Mouse (Mus musculus): Measurements from ENCODE around the gene Fndc3a.

Gene Fndc3a

DNA sequence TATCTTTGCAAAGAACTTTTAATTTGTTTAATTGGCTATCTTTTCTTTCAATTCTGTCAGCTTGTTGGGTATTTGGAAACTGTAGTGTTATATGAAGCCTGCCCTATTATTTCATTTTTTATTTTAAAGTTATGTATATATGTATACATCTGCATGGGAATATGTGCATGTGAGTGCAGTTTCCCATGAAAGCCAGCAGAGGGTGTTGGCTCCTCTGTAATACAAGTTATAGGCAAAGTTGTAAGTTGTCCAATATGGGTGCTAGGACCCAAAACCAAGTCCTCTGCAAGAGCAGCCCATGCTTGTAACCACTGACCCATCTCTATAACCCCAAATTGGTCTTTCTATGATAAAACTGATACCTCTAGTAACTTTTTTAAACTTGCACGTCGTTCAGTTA is 38.8 kb downstream of the Fndc3a start:
- no peak for DNase-seq

DNA sequence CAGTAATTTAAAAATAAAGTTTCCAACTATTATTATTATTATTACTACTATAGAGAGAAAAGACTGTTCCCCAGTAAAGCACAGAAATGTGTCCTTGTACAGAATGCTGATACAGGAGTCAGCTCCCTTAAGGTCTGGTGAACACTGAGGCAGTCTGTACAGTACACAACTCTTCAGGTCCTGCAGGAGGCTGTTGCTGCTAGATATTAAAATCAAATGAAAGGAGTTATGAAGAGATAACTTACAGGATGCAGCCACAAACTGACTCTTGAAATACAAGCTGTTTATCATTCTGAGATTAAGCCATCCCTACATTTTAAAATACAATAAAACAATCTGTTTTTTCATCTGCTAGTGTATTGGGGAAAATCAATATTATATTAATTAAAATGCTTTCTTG is 60.5 kb downstream of the Fndc3a start:
- no peak for DNase-seq

DNA sequence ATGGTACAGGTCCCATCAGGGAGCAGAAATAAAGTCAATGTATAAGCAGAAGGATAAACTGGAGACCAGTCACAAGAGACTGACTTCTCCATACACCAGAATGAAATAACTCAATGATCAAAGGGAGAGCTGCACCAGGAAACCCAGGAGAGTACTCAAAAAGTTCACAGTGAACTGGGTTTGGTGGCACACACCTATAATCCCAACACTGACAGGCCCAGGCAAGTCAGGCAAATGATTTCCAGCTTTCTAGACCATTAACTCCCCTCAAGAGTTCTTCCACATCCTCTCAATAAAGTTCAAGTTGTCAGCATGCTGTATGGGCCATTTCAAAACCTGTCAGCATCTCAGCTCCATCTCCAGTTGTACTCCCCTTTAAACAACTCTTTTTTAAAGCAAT is 64.3 kb downstream of the Fndc3a start:
- DNase-seq = no peak

DNA sequence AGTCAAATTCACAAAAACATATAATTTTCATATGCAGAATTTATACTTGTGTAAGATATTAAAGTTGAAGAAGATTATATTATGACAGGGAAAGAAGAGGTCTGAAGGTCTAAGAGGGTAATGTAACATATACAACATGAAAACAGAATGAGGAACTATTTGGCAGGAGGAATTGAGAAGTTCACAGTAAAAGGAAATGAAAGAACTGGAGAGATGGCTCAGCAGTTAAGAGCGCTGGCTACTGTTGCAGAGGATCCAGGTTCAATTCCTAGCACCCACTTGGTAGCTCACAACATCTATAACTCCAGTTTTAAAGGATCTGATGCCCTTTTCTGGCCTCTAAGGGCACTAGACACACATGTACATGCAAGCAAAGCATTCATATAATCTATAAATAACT is 65.2 kb downstream of the Fndc3a start:
- DNase-seq = no peak

DNA sequence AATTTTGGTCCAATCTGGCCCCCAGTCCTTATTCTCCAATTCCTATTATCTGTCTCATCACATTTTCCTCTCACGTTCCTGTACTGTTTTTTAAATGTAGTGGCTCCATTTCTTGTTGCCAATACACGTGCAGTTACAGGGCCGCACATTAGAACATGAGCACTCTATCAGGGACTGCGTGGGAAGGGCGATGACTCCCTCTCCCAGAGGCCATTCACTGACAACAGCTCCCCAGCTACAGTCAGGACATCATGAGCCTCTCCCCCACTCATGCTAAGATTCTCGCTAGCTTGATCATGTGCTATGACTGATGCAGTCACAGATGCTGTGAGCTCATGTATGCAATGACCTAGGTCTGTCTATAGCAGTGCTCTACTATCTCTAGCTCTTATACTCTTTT is 71.3 kb downstream of the Fndc3a start:
- no peak for DNase-seq

DNA sequence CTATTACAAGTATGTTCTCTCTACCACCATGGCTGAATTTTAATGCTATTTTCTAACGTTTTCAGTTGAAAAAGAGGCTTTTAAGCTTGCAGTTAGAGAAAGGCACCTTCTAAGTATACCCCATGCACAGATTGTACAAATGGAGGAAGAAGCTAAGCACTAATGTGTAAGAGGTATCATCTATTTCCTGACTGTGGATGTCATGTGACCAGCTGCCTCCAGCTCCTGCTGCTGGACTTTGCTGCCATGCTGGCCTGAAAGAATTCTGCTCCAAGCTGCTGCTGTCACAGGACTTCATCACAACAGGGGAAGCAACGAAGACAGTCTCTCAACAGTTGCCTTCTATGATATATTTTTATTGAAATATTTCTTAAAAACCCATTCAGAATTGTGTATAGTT is 76.2 kb downstream of the Fndc3a start:
- no peak for DNase-seq

DNA sequence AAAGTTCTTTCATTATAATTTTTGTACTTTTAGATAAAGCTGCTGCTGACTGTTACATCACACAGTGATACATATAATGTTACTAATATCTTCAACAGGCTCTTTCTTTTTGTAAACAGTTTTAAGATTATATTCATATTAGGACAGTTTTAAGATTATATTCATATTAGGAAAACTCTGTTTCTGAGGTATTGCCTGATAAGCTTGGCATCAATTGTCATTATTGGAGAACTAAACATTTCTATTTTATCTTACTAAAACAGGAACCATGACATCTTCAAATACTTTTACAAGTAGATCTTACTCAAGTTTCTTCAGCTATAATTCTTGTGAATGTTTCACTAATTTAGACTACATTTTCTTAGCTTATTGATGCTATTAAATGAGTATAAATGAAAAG is 84.4 kb downstream of the Fndc3a start:
- no peak for DNase-seq

DNA sequence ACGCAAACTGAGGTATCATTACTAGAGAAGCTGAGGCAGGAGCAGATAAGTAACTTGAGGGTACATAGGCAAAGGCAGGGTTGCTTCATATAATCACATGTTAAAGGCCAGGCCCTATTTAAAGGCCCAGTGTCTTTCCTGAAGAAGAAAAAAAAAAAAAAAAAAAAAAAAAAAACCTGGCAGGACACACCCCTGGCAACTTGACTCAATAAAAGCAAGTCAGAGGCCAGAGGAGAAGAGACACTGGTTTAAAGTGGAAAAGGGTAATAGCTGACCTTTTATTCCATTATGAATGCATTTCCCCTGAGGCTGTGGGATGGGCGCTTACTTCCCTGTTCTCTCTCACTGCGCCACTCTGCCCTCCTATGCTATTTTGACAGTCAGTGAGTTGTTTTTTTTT is 105.7 kb downstream of the Fndc3a start:
- DNase-seq = no peak

DNA sequence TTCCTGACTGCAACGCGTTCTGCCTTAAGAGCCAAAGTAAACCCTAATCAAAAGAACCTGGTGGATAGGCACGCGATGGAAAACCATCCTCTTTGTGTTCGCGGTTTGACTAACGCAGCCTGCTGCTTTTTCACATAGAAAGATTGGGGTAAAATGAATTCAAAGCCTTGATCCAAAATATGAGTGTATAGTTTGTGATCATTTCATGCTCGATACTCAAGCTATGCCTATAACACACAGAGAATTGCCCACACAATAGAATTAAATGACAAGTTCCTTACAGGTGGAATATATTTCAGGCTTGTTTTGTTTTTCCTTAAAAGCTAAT is 106.6 kb downstream of the Fndc3a start:
- DNase-seq = no peak

DNA sequence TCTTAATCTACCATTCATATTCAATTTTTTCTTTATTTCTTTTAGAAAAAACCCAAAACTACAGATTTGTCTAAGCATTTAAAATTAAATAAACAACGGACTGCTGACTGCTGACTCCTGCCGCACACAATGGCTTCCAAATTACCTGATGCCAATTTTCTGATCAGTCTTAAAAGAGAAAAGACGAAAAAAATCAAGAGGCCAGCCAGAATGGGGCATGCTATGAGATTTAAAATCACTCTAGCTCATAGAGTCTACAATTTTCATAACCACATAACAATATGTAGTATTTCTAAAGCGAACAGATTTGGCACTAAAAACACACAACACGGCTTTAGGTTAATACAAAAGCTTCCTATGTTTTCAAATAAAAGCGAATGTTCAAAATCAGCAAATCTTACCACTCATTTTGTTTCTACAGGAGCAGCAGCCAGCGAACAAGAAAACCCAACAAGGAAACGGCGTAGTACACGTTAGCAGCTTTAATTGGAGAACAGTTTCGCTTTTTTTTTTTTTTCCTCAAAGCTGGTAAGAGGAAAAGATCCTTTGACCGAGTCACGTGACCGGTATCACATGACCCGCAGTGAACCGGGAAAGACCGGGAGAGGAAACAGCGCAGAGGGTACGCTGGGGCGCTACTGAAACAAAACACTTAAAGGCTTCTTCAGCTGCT is 107.1 kb downstream of the Fndc3a start:
- DNase-seq = peak; percentile 95 to 96

DNA sequence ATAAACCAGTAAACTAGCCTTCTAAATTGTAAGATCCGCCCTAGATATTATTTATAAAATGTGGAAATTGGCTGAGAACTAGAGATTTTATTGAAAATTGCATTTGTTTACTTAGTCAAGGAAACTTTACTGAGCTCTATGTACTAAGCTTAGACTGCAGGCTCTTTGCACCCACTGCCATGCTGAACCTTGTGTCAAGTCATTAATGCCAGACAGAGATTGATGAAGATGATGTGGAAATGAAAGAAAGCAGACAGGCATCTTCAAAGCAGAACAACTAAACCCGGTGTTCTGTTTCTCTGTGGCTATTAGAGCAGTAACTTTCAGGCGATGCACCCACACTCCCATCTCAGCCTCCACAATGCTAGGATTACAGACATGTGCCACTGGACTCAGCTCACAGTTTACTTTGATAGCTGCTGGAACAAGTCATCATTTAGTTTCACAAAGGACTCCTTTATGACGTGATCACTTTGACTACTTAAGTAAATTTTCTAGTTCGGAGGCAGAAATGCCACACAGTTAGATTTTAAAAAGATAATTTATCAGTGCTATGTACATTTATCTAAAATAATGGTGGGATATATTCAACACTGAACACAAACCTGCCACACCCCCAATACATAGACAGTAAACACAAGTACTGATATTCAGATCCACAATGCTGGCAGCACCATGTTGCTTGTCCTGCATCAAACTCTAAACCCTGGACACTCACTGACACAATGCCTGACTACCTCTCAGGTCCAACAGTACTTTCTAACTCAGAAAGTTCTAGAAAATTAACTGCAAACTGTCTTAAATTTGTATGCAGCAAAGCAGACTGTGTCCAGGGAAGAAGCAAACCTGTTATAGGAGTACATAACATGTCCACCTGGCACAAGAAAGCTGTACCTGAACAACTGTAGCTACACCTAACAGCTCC is 108.2 kb downstream of the Fndc3a start:
- peak in 1 of 2 experiments; percentile 13 for DNase-seq

DNA sequence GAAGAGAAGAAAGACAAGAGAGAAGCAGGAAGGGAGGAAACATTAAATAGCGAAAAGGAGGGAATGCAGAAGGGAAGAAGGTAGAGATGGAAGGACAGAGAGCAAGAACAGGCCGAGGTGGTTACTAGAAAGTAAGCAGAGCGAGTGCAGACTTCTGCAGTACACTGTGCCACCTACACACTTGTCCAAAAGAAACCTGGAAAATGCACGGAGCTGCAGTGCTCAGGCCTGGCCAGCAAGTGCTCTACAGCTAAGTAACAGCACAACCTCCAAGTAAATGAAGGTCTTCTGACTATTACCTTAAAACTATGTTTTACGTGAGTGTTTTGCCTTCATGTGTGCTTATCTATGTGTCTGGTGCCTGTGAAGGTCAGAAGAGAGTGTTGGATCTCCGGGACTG is 109.4 kb downstream of the Fndc3a start:
- DNase-seq = no peak

DNA sequence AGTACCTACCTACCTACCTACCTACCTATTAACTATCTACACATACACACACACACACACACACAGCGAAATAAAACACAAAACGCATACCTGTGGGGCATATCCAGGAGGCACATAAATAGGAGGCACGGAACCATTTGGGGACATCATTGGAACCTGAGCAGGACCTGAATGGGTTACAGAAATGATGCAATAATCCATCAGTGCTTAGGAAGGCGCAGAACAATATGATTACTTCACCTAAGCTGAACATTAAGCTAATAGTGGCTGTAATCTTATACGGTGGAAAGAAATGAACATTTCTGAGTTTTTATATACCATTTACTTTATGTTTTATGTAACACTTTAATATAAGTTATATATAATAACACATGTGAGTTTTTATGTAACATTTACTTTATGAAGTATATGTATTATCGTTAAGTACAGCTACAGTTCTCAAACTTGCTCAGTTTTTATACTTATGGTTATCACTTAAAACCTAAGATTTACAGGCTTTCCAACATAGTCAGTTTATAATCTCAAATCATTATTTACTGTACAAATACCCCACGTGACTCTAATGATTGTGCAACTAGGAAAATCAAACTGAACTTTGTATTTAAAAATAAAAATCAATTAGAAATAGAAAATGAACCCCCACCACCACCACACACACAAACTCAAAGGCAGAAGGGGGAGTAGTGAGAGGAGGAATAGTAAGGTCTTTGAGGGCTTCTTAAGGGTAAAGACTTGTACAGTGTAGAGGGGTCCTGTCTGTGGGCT is 110.6 kb downstream of the Fndc3a start:
- DNase-seq = no peak

DNA sequence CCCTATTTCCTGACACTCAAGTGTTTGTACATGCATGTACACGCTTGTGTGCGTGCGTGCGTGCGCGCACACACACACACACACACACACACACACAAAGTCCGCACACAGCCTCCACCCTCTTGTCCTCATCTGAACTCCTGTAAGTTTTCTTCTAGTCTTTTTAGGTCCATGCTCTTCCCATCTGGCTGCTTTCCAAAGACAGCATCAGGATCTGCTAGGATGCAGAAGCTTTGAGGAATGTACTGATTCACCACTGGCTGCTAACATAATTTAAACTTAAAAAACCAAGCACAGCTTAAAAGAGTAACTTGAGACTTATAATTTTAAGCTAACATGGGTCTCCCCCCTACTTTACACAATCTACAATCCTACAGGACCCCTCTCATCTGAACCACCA is 115.6 kb downstream of the Fndc3a start:
- no peak for DNase-seq

DNA sequence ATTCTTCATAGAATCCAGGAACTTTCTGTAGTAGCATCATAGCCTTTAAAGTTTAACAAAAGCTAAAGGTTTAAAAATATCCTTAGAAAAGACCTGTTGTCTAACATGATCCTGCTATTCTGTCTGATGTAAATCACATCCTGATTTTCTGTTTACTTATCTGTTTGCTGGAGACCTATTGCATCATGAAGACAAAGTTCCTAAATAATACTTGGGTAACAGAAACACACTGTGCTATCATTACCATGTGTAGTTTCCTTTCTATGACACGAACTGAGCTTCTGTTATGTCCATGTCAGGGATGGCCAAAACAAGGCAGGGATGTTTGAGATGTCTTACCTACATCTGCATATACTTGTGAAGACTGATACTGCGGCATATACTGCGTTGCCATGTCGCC is 120.4 kb downstream of the Fndc3a start:
- no peak for DNase-seq

DNA sequence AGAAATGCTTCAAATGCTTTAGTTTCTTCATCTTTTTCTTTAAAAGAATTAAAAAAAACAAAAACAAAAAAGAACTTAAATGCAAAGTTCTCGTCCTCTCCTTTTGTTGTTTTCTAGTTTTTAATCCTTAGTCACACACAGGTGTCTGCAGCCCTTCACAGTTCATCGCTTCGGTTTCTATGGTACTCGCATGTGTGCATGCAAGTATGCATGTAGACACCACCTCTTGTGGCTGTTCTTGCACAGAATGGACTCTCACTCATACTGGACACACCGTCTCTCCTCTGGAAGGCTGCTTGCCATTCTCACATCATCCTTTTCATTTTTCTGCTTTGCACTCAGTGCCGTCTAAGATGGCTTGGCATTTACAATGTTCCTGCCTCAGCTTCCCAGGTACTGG is 126.8 kb downstream of the Fndc3a start:
- no peak for DNase-seq

DNA sequence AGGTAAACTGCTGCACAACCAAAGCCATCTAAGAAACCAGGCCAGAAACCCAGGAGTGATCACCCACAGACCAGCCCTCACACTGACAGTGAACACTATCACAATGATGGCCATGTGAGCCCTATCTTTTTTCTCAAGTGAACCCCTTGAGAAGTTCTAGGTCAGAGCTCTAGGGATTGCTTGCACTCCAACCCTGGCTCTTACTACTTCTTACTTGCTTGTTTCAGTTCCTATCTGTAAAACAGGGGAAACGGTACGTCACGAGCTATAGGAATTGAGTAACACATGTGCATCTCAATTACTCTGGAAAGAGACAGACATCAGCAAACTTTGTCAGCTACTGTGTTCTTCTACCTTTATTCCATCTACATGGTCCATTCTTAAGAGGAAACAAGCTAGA is 128.8 kb downstream of the Fndc3a start:
- no peak for DNase-seq

DNA sequence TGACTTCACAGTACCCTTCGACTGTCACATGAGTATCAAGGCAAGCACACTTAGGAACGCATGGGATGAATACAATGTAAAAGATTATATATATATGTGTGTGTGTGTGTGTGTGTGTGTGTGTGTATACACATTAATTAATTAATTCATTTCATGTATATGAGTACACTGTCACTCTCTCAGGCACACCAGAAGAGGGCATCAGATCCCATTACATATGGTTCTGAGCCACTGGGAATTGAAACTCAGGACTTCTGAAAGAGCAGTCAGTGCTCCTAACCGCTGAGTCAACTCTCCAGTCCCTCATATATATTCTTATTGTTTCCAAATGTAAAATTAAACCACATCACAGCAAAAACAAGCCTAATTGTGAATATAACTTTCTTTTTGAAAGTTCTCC is 133.5 kb downstream of the Fndc3a start:
- DNase-seq = peak; percentile 9 to 10

DNA sequence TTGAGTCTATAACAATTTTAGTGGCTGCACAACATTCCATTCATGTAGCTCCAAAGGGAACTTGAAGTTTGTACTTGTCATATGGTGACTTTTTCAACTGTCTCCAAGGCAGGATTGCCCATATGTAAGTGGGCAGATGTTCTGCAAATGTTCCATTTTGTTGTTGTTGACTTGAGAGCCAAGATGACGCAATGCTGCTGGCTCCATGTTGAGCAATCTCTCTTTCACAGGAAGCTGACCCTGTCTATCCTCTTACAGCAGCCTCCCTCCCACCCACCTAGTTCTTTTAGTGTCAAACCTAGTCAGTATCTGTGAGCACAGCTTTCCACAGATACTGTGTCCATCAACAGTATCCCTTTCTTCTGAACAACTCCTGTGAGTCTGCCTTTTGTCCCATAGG is 145.9 kb downstream of the Fndc3a start:
- no peak for DNase-seq

DNA sequence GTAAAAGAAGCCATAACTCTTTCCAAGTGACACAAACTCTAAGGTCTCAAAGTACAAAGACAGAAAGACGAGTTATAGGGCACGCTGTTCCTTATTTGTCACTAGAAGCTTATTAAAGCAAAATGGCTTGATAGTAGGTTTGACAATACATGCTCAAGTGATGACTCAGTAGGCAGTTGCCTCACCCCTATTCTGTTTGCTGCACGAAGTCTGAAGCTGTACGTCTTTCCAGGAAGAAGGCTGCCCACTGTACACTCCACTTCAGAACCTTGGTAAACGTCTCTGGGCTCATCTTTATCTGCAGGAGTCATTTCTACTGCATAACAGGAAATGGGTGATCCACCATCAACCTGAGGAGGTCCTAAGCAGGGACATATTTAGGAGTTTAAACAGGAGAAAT is 151.0 kb downstream of the Fndc3a start:
- no peak for DNase-seq

DNA sequence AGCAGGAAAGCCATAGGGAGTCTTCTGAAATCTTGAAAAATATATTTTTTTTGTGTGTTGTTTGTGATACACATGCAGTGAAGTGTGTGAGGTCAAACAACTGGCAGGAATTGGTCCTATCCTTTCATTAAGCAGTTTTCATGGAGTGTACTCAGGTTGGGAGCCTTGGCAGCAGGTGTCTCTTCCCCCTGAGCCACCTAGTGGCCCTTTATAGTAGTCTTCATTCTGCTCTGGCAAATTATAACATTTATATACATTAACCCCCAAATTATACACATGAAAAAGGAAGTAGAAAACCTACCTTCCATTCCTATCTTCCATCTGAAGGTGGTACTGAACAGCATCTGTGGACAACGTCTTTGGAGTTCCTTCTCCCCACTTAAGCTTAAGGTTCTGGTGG is 154.0 kb downstream of the Fndc3a start:
- no peak for DNase-seq

DNA sequence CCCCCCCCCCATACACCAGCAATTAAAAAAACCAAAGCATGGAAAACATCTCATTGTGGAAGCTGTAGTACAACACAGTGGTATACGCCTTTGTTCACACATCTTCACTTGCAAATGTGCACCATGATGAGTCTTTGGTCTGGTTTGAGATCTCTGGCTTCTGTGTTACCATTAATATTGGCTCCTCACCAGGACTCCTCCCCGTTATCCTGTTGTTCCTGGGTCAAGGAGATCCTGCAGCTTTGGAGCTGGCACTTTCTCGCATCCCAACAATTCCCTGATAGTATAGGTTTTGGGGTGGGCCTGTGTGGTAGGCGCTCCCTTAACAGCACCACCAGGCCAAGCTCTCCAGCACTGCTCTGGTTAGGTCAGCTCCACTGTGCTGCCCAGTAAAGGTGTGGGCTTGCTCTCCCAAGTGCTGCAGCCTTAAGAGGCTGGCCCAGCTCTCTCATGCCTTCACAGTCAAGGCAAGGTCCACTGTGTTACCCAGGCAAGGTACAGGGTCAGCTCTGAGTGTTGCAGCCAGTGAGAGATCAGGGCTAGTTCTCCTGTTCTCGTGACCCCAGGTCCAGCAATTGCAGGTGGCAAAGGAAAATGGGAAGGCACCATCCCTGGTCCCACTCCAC is 173.3 kb downstream of the Fndc3a start:
- DNase-seq = no peak

DNA sequence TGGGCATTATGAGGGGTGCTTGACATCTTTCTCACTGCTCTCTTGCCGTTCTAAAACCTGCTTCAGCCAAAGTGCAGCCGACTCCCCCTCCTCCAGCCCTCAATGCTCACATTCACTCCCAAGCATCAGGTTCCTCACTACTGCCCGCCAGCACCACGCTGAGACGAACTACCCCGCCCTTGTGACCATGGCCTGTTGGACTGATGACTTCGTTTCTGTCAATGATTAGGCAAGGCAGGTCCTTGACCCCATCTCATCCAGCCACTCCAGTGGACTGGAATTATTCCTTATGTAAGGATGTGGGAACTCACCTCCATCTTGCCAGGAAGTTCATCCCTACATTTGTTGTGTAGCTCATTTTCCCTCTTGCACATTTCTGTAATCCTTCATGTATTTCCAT is 175.9 kb downstream of the Fndc3a start:
- no peak for DNase-seq

All from cerebellum, postnatal 10 days (tissue).